ENCODE assay signal across 8 mouse cellular contexts in genomic region chr9:45055082-45055713, GRCm38 (mm10). TPM values are rescaled to one million over a fixed set of nuclear protein-coding genes. Genes with fewer than 3 reads are reported as not detected.
DNase-seq lines count a peak whose midpoint lies in the region; ATAC-seq lines count a peak whose summit lies in the region.

Gene Mpzl3 (plus strand): TSS chr9:45055186.

- H3K36me3 ChIP-seq in hindbrain, embryonic 15.5 days = no peaks in the 10 kb centered on the region

- H3K27ac ChIP-seq in hindbrain, embryonic 15.5 days (replicated peaks) = peak within 1 kb of the TSS; percentile 98

- peaks cover 6% of the 10 kb centered on the region; the same call in 1 of the 2 replicates for H3K4me1 ChIP-seq in hindbrain, embryonic 15.5 days (replicated peaks)

- no peaks in the 10 kb centered on the region for H3K9me3 ChIP-seq in hindbrain, embryonic 15.5 days

- peak; percentile 94 for DNase-seq in Muller cell, postnatal 12 days (ENCODE audit: inconsistent ontology term)
- DNase-seq in cerebellum, postnatal 10 days = peak; percentile 96 to 97
- peak; percentile 84 to 89 for DNase-seq in frontal cortex, postnatal 36 days (ENCODE audit: low spot score in 2 of 2)
- DNase-seq in left cerebral cortex, adult 11 months (ENCODE audit: low spot score) = peak; percentile 86
- peak; percentile 85 for DNase-seq in lung, postnatal 36 days
- DNase-seq in retina, postnatal 1 day = peak; percentile 97
- DNase-seq in thymus, postnatal 4 days = peak; percentile 92

- peak; percentile 99 for ATAC-seq in hindbrain, embryonic 15.5 days (ENCODE audit: low FRiP score, low read depth)

- peak within 1 kb of the TSS; percentile 56 for H3K9ac ChIP-seq in hindbrain, embryonic 15.5 days

- H3K4me2 ChIP-seq in hindbrain, embryonic 15.5 days = peak within 1 kb of the TSS; percentile 67

- under 1% methylated on average over 33 of the region's 33 CpGs for WGBS in hindbrain, embryonic 15.5 days

- peak within 1 kb of the TSS; percentile 60 for H3K4me3 ChIP-seq in hindbrain, embryonic 15.5 days

- H3K27me3 ChIP-seq in hindbrain, embryonic 15.5 days = peaks cover 25% of the 10 kb centered on the region

RNA-seq across cellular contexts. Expression of gene Mpzl3, which starts in this region (rescaled TPM):
- 1.3 TPM in 2 replicates for polyA plus RNA-seq in hindbrain, embryonic 15.5 days (2015; fragmentation: Nextera tagmentation; extraction: Ambion mirVana)

Comparison
In these comparisons a context has a peak if more than half of its experiments do, and no peak if none do; other contexts are left out.
1. Peak in every context shown above with its lines: DNase-seq, ATAC-seq, H3K4me3 ChIP-seq and H3K27ac ChIP-seq.